Mouse (Mus musculus) kidney, embryonic 16.5 days (tissue): ENCODE measurements around the gene Fiz1. TPM values are rescaled to one million over a fixed set of nuclear protein-coding genes. Genes with fewer than 3 reads are reported as not detected.
A peak's percentile ranks its signal among the peaks of the same experiment; 100 is the strongest.
"Not testable (repeated sequence)": the region's sequence is repeated elsewhere in the genome, so short reads cannot be mapped to it uniquely, and the experiment has no call there.

Experiments
- ATAC-seq: fragments of 200-750 bp; cut with Nextera tagmentation; 2 replicates; pipeline ENCODE4 v1.8.0; 2017; ENCODE audit warnings: moderate TSS enrichment; ENCODE audit not compliant: low FRiP score, low TSS enrichment
- H3K27ac ChIP-seq: fragments of 300-500 bp; sonication (generic); 2 replicates; pipeline ENCODE4 v1.5.1; 2014; ENCODE audit warnings: low read length
- H3K27me3 ChIP-seq: fragments of 300-500 bp; sonication (generic); 2 replicates; pipeline ENCODE4 v1.6.1; 2014; ENCODE audit warnings: low read length, control low read depth, mixed read lengths; ENCODE audit not compliant: insufficient read depth
- H3K36me3 ChIP-seq: fragments of 300-500 bp; sonication (generic); 2 replicates; pipeline ENCODE4 v1.6.1; 2014; ENCODE audit warnings: low read length, control low read depth, mixed read lengths; ENCODE audit not compliant: insufficient read depth
- H3K4me1 ChIP-seq: fragments of 300-500 bp; sonication (generic); 2 replicates; pipeline ENCODE4 v1.6.1; 2014; ENCODE audit warnings: low read length, control low read depth, mixed read lengths; ENCODE audit not compliant: insufficient read depth
- H3K4me2 ChIP-seq: fragments of 300-500 bp; sonication (generic); replicated peaks from 2 replicates; pipeline ENCODE4 v1.6.1; 2014; ENCODE audit warnings: low read depth, low read length
- H3K4me3 ChIP-seq: fragments of 300-500 bp; sonication (generic); 2 replicates; pipeline ENCODE4 v1.5.1; 2014; ENCODE audit warnings: mild to moderate bottlenecking, low read length
- H3K9ac ChIP-seq: fragments of 300-500 bp; sonication (generic); replicated peaks from 2 replicates; pipeline ENCODE4 v1.6.1; 2014; ENCODE audit warnings: low read length
- H3K9me3 ChIP-seq: fragments of 300-500 bp; sonication (generic); 2 replicates; pipeline ENCODE4 v1.6.1; 2016; ENCODE audit warnings: low read length, control low read depth
- WGBS: fragments of 180-500 bp; shearing (Covaris S2); extraction: QIAGEN DNeasy Blood & Tissue Kit; methylation state at CpG from one replicate; pipeline ENCODE4 v1.1.7; 2014; 5-methylcytosine and 5-hydroxymethylcytosine counted together
- polyA plus RNA-seq: library from polyadenylated mRNA; unstranded; fragments of >200 nt; fragmentation: Nextera tagmentation; extraction: Ambion mirVana; gene quantifications from 2 replicates; pipeline ENCODE4 v1.2.1, GENCODE M21; 2015

The Fiz1 gene
- polyA plus RNA-seq, 1 experiment from 2014 or later: 44.2 TPM

DNA sequence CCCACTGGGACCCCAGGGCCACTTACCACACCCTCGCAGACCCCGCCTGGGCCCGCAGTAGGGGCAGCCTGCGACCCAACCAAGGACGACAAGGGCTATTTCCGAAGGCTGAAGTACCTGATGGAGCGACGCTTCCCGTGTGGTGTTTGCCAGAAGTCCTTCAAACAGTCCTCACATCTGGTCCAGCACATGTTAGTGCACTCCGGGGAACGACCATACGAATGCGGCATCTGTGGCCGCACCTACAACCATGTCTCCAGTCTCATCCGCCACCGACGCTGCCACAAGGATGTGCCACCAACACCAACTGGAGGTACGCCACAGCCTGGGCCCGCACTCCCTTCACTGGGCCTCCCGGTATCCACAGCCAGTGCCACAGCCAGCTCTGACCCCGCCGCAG lies 15.0 kb upstream of the Fiz1 start:
- H3K4me3 ChIP-seq: no peak overlapping the region
- WGBS: 95% methylated on average over 22 of the region's 22 CpGs

DNA sequence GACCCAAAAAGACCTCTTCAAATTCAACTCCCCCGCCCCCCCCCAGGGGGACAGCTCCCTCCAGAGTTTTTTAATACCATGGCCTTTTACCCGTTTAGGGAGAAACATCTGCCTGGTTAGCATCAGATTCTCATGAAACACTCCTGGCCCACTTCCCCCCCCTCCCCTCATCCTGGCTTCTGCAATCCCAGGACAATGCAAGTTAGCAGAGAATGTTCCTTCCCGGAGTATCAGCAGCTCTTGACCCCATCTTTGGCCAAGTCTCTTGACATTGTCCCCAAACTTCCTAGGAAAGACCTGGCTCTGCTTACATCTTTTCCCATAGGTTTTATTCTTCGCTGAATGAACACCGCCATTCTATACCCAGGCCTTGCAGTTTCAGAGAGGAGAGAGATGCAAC lies 6.7 kb upstream of the Fiz1 start:
- Histone ChIP-seq H3K4me1 (peaks cover 24% of the 10 kb centered on the region), H3K27me3 (no peaks in the 10 kb centered on the region), H3K9ac (peak overlapping the region; percentile 95), H3K9me3 (no peaks in the 10 kb centered on the region), H3K27ac (peak overlapping the region; percentile 97), H3K4me2 (peak overlapping the region; percentile 80), H3K36me3 (peaks cover 38% of the 10 kb centered on the region), H3K4me3 (peak overlapping the region; percentile 85)
- WGBS: 46% methylated on average over 5 of the region's 5 CpGs
- no peak for ATAC-seq

More for the DNA sequence above, 15.0 kb upstream of the Fiz1 start:
- Histone ChIP-seq H3K4me1 (no peaks in the 10 kb centered on the region), H3K27ac (no peak overlapping the region), H3K9ac (no peak overlapping the region), H3K27me3 (no peaks in the 10 kb centered on the region), H3K9me3 (peaks cover 45% of the 10 kb centered on the region), H3K36me3 (peaks cover 84% of the 10 kb centered on the region), H3K4me2 (no peak overlapping the region)
- ATAC-seq: no peak

DNA sequence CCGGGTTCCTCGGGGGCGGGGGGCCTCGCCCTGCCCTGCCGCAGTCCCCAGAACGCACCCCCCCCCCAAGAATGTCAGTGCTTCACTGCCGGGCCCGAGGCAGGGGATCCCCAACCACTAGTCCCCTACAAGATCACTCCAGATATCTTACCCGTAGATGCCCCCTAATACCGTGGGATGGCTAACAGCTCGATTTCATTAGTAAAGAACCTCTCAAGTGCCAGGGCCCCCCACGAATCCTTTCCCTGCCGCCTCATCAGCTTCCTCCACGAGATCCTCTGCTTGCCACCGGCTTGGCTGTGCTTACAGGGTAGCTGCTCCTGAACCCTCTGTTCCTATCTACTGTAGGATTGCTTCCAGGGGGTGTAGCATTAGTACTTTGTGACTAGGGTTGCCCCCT lies 6.2 kb upstream of the Fiz1 start:
- ATAC-seq: peak; percentile 13; the same call in 1 of the 2 replicates
- WGBS: under 1% methylated on average over 12 of the region's 15 CpGs
- Histone ChIP-seq H3K27ac (peak overlapping the region; percentile 97), H3K27me3 (no peaks in the 10 kb centered on the region), H3K4me3 (peak overlapping the region; percentile 85), H3K9ac (peak overlapping the region; percentile 95), H3K4me1 (peaks cover 29% of the 10 kb centered on the region), H3K36me3 (peaks cover 35% of the 10 kb centered on the region), H3K4me2 (peak overlapping the region; percentile 80), H3K9me3 (no peaks in the 10 kb centered on the region)

DNA sequence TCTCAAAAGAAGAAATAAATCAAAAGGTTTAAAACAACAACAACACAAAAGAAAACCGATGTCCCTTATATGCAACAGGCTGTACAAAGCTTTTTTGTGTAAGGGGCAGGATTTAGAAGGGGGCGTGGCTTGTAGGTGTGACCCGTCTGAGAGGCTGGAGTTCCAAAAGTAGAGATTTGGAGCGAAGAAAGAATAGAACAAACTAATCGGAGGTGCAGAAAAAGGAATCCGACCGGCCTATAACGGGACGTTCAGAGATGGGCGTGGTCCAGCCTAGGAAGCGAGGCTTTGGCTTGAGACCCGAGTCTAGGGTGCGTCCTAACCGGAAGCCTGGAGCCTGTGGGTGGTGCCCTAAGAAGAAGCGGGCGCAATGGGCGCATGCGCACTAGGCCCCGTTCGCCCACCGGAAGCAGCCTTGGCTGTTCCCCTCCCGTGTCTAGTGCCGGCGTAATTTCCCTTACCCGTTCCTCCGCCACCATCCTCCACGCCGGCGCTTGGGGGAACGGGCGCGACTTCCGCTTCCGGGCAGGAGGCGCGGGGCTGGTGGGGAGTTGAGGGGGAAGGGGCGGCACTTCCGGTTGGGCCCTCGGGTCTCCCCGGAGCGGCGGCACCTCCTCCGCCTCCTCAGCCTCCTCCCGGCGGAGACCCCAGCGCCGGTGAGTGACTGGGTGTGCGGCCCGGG lies 5.6 kb upstream of the Fiz1 start, which contains the start of the genes Zfp865 and Ccdc106:
Gene Zfp865 (plus strand): TSS at position 377 of the 682 bp plus-strand sequence.
Gene Ccdc106 (plus strand): TSS at position 554 of the 682 bp plus-strand sequence.
- H3K27ac ChIP-seq: peak within 1 kb of the TSS; percentile 97
- peak within 1 kb of the TSS; percentile 85 for H3K4me3 ChIP-seq
- peak; percentile 90 for ATAC-seq
- peak within 1 kb of the TSS; percentile 95 for H3K9ac ChIP-seq
- H3K36me3 ChIP-seq: peaks cover 35% of the 10 kb centered on the region
- peaks cover 29% of the 10 kb centered on the region for H3K4me1 ChIP-seq
- H3K9me3 ChIP-seq: no peaks in the 10 kb centered on the region
- no peaks in the 10 kb centered on the region for H3K27me3 ChIP-seq
- WGBS: under 1% methylated on average over 49 of the region's 49 CpGs
- H3K4me2 ChIP-seq: peak within 1 kb of the TSS; percentile 80

GRCm38 (mm10) chr7:5019576-5019975 lies 5.1 kb upstream of the Fiz1 start:
- Histone ChIP-seq H3K36me3 (peaks cover 31% of the 10 kb centered on the region), H3K27ac (peak overlapping the region; percentile 97), H3K9ac (peak overlapping the region; percentile 95), H3K4me2 (peak overlapping the region; percentile 80), H3K4me3 (peak overlapping the region; percentile 85), H3K4me1 (peaks cover 29% of the 10 kb centered on the region)
- 23% methylated on average over 8 of the region's 8 CpGs for WGBS
- H3K27me3 ChIP-seq, H3K9me3 ChIP-seq, ATAC-seq: not testable (repeated sequence)

DNA sequence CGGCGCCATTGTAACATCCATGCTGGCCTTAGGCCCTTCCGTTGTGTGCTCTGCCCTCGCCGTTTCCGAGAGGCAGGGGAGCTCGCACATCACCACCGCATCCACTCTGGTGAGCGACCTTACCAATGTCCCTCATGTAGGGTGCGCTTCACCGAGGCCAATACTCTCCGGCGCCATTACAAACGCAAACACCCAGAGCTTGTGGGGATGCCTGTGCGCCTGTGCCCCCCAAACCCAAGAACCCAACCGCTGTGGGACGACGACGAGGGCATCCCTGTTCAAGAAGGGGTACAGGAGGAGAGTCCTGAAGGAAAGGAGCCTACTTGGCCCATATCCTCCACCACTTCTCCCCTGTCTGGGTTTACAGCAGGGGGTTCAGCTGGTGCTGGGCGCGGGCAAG lies 3.4 kb upstream of the Fiz1 start:
- peaks cover 35% of the 10 kb centered on the region for H3K4me1 ChIP-seq
- H3K27ac ChIP-seq: no peak overlapping the region
- no peaks in the 10 kb centered on the region for H3K27me3 ChIP-seq
- H3K9ac ChIP-seq: no peak overlapping the region
- no peak for ATAC-seq
- peaks cover 17% of the 10 kb centered on the region for H3K36me3 ChIP-seq
- H3K9me3 ChIP-seq: no peaks in the 10 kb centered on the region
- no peak overlapping the region for H3K4me3 ChIP-seq
- no peak overlapping the region for H3K4me2 ChIP-seq
- WGBS: 96% methylated on average over 21 of the region's 21 CpGs

- 93% methylated on average over 16 of the region's 16 CpGs for WGBS
- H3K27ac ChIP-seq: no peak overlapping the region
Observed at GRCm38 (mm10) chr7:5017352-5017751, 2.9 kb upstream of the Fiz1 start.

GRCm38 (mm10) chr7:5016920-5017319 lies 2.4 kb upstream of the Fiz1 start:
- ATAC-seq: no peak
- Histone ChIP-seq H3K9me3 (no peaks in the 10 kb centered on the region), H3K27ac (no peak overlapping the region), H3K4me1 (peaks cover 31% of the 10 kb centered on the region), H3K4me2 (no peak overlapping the region), H3K9ac (no peak overlapping the region), H3K27me3 (no peaks in the 10 kb centered on the region), H3K36me3 (peaks cover 17% of the 10 kb centered on the region), H3K4me3 (no peak overlapping the region)
- 93% methylated on average over 2 of the region's 2 CpGs for WGBS

More at GRCm38 (mm10) chr7:5017352-5017751, 2.9 kb upstream of the Fiz1 start:
- no peak overlapping the region for H3K9ac ChIP-seq
- peaks cover 35% of the 10 kb centered on the region for H3K4me1 ChIP-seq
- H3K36me3 ChIP-seq: peaks cover 18% of the 10 kb centered on the region
- H3K9me3 ChIP-seq: no peaks in the 10 kb centered on the region
- no peak overlapping the region for H3K4me3 ChIP-seq
- no peak for ATAC-seq
- no peaks in the 10 kb centered on the region for H3K27me3 ChIP-seq
- no peak overlapping the region for H3K4me2 ChIP-seq

DNA sequence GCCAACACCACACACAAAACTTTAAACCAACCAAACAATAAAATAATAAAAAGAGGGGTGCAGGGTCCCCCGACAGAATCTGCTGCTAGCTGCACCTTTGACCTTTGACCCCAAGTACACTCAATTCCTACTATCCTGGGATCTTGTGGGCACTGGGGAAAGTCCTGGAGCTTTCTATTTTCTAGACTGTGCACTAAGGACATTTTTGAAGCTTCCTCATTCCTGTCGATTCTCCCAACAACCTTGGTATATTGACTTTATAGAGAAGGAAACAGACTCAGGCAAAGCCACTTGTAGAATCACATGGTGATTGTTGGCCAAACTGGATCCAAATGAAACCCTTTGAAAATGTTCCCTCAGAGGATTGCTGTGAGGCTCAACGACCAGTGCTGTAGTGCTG lies 1.6 kb upstream of the Fiz1 start:
- ATAC-seq: no peak
- Histone ChIP-seq H3K27me3 (no peaks in the 10 kb centered on the region), H3K4me2 (peak overlapping the region; percentile 73), H3K4me3 (peak overlapping the region; percentile 86), H3K27ac (peak overlapping the region; percentile 99), H3K4me1 (peaks cover 22% of the 10 kb centered on the region), H3K9me3 (no peaks in the 10 kb centered on the region), H3K36me3 (peaks cover 26% of the 10 kb centered on the region), H3K9ac (peak overlapping the region; percentile 79)
- 57% methylated on average over 3 of the region's 3 CpGs for WGBS
